Comparison of ENCODE assay signal across 9 mouse cellular contexts in the genomic region with DNA sequence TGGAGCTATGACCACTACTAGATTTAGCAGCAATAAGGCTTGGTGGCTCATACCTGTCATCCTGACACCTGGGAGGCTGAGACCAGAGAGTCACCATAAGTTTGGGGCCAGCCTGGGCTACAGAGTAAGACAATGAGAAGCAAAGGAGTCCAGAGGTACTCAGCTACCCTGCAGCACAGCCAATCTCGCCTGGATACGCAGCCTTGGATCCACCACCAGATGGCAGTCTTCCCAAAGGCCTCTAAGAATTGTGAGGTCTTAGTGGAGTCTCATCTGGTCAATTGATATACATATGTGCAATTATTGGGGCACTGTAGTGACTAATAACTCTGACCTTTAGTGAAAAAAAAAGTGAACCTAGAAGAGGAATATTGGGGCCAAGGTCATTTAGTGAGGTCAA. TPM values are rescaled to one million over a fixed set of nuclear protein-coding genes. Genes with fewer than 3 reads are reported as not detected.
DNase-seq lines count a peak whose midpoint lies in the region; ATAC-seq and TF ChIP-seq lines count a peak whose summit lies in the region.
"Had no signal": no experiment of that assay in that cellular context is flagged by ENCODE, and none has a peak within 500 bp of the region (broad histone marks: within the 10 kb centered on the region; RNA-seq: fewer than 3 reads in every experiment).

No protein-coding gene starts in this region.

- H3K27me3 ChIP-seq in testis, adult 2 months (ENCODE audit: control insufficient read depth, insufficient read depth, low read length): no peaks in the 10 kb centered on the region
- H3K27me3 ChIP-seq in hindbrain, embryonic 13.5 days: no peaks in the 10 kb centered on the region
- H3K27me3 ChIP-seq in limb, embryonic 11.5 days (ENCODE audit: control insufficient read depth, insufficient read depth, low read length): no peaks in the 10 kb centered on the region
- no peaks in the 10 kb centered on the region for H3K27me3 ChIP-seq in myocyte (ENCODE audit: control insufficient read depth, insufficient read depth, insufficient read length)
- H3K27me3 ChIP-seq: stomach, embryonic 15.5 days had no signal

- TF ChIP-seq POLR2A in testis, adult 2 months (IDR thresholded peaks at IDR 0.05; ENCODE audit: control insufficient read depth, low read depth, low read length): no peak
- no peak for TF ChIP-seq POLR2A in brain, embryonic 14.5 days (IDR thresholded peaks at IDR 0.05; ENCODE audit: borderline replicate concordance, extremely low read depth, insufficient read depth, insufficient read length, poor library complexity, severe bottlenecking)
- TF ChIP-seq POLR2A in myocyte (IDR thresholded peaks at IDR 0.05; ENCODE audit: insufficient read length, low read depth): no peak

- H3K4me1 ChIP-seq in testis, adult 2 months (ENCODE audit: control insufficient read depth, insufficient read depth, low read length): no peaks in the 10 kb centered on the region
- peaks cover 4% of the 10 kb centered on the region; the same call in 1 of the 2 replicates for H3K4me1 ChIP-seq in hindbrain, embryonic 13.5 days (replicated peaks)
- H3K4me1 ChIP-seq in limb, embryonic 11.5 days (ENCODE audit: control insufficient read depth, insufficient read depth, low read length): no peaks in the 10 kb centered on the region

- WGBS in hindbrain, embryonic 13.5 days: 13% methylated on average over 2 of the region's 2 CpGs
- WGBS in limb, embryonic 11.5 days: 19% methylated on average over 2 of the region's 2 CpGs

- H3K79me2 ChIP-seq in myocyte (ENCODE audit: control insufficient read depth, insufficient read depth): no peaks in the 10 kb centered on the region

- H3K9me3 ChIP-seq in hindbrain, embryonic 13.5 days: no peaks in the 10 kb centered on the region
- no peaks in the 10 kb centered on the region for H3K9me3 ChIP-seq in limb, embryonic 11.5 days (ENCODE audit: control insufficient read depth, low read length)
- H3K9me3 ChIP-seq: stomach, embryonic 15.5 days had no signal

- no peak overlapping the region for H3K9ac ChIP-seq in hindbrain, embryonic 13.5 days
- no peak overlapping the region for H3K9ac ChIP-seq in limb, embryonic 11.5 days (ENCODE audit: low read length)
- H3K9ac ChIP-seq: stomach, embryonic 15.5 days had no signal

- H3K4me2 ChIP-seq in hindbrain, embryonic 13.5 days: no peak overlapping the region
- H3K4me2 ChIP-seq in limb, embryonic 11.5 days (ENCODE audit: low read depth, severe bottlenecking): no peak overlapping the region
- peak overlapping the region; percentile 74 for H3K4me2 ChIP-seq in myocyte (ENCODE audit: low read depth)
- H3K4me2 ChIP-seq: stomach, embryonic 15.5 days had no signal

- DNase-seq in testis, postnatal 14 days (ENCODE audit: low spot score): no peak
- peak; percentile 83 for DNase-seq in brain, embryonic 14.5 days (ENCODE audit: low read depth)
- peak; percentile 39 for DNase-seq in fibroblast of lung, adult 2 months (ENCODE audit: low read depth)
- peak; percentile 78 for DNase-seq in limb, embryonic 11.5 days (ENCODE audit: low spot score)
- DNase-seq in thymus, postnatal 4 days: peak; percentile 72

- H3K36me3 ChIP-seq in testis, adult 2 months (ENCODE audit: control insufficient read depth, insufficient read depth, low read length): no peaks in the 10 kb centered on the region
- no peaks in the 10 kb centered on the region for H3K36me3 ChIP-seq in hindbrain, embryonic 13.5 days
- no peaks in the 10 kb centered on the region; the same call in none of the 2 replicates for H3K36me3 ChIP-seq in limb, embryonic 11.5 days (ENCODE audit: control insufficient read depth, insufficient read depth, low read length)
- H3K36me3 ChIP-seq in myocyte (ENCODE audit: control insufficient read depth, insufficient read depth): no peaks in the 10 kb centered on the region

- H3K27ac ChIP-seq in testis, adult 2 months (ENCODE audit: control insufficient read depth, insufficient read depth, low read depth, low read length): no peak overlapping the region
- no peak overlapping the region for H3K27ac ChIP-seq in hindbrain, embryonic 13.5 days
- no peak overlapping the region for H3K27ac ChIP-seq in limb, embryonic 11.5 days (replicated peaks; ENCODE audit: low read depth, low read length)

- no peak overlapping the region for H3K4me3 ChIP-seq in testis, adult 2 months (ENCODE audit: control insufficient read depth, low read depth, low read length)
- H3K4me3 ChIP-seq in hindbrain, embryonic 13.5 days: no peak overlapping the region
- H3K4me3 ChIP-seq in limb, embryonic 11.5 days (ENCODE audit: low read depth, low read length): no peak overlapping the region
- no peak overlapping the region for H3K4me3 ChIP-seq in myocyte
- H3K4me3 ChIP-seq: stomach, embryonic 15.5 days had no signal

- peak; percentile 59 for ATAC-seq in hindbrain, embryonic 13.5 days (ENCODE audit: low FRiP score)
- ATAC-seq in limb, embryonic 11.5 days (ENCODE audit: insufficient number of reproducible peaks, low FRiP score, low TSS enrichment, low read depth): peak; percentile 16; the same call in 1 of the 2 replicates

- no peak overlapping the region for H3ac ChIP-seq in myocyte (ENCODE audit: control insufficient read depth, insufficient read length)

- peak; percentile 58; the same call in 1 of the 2 replicates for TF ChIP-seq CTCF in testis, adult 2 months (IDR thresholded peaks at IDR 0.05; ENCODE audit: control insufficient read depth, insufficient read depth, insufficient replicate concordance, low read depth, low read length)
- peak; percentile 86 for TF ChIP-seq CTCF in brain, embryonic 14.5 days (IDR thresholded peaks at IDR 0.05; ENCODE audit: borderline replicate concordance, extremely low read depth, insufficient read depth, insufficient read length)

TF ChIP-seq in myocyte, 11 proteins besides CTCF, POLR2A, EP300 and RAD21:
- no peak for TF ChIP-seq REST (IDR thresholded peaks at IDR 0.05; ENCODE audit: insufficient read depth, insufficient read length)
- no peak for TF ChIP-seq SRF (IDR thresholded peaks at IDR 0.05; ENCODE audit: control insufficient read depth, insufficient read length, low read depth)
- TF ChIP-seq CEBPB (IDR thresholded peaks at IDR 0.05; ENCODE audit: insufficient read depth, poor library complexity, severe bottlenecking): no peak
- TF ChIP-seq MAX (IDR thresholded peaks at IDR 0.05; ENCODE audit: low read depth): no peak
- no peak for TF ChIP-seq USF1 (IDR thresholded peaks at IDR 0.05; ENCODE audit: low read depth)
- no peak for TF ChIP-seq MYOD1 (IDR thresholded peaks at IDR 0.05; ENCODE audit: control insufficient read depth in 1 of 3, insufficient read length in 2 of 3, low read depth in 2 of 3)
- no peak for TF ChIP-seq TCF12 (IDR thresholded peaks at IDR 0.05; ENCODE audit: insufficient read depth, poor library complexity, severe bottlenecking)
- no peak for TF ChIP-seq TCF3 (IDR thresholded peaks at IDR 0.05; ENCODE audit: insufficient read length, low read depth)
- no peak for TF ChIP-seq E2F4 (IDR thresholded peaks at IDR 0.05; ENCODE audit: insufficient read depth)
- TF ChIP-seq POLR2AphosphoS2 (IDR thresholded peaks at IDR 0.05; ENCODE audit: insufficient read length, low read depth): no peak
- no peak for TF ChIP-seq MYOG (IDR thresholded peaks at IDR 0.05; ENCODE audit: control insufficient read depth in 1 of 3, insufficient read depth in 1 of 3, insufficient read length in 2 of 3, low read depth in 2 of 3)
TF ChIP-seq in myocyte: peak in this region for 0.

RNA-seq across cellular contexts. Expression of a gene that starts 58.9 kb away (rescaled TPM):
- 16.1 and 22.8 TPM in 2 replicates for polyA plus RNA-seq in testis, adult 2 months (2012; rRNA removed)
- 0.55 and 0.85 TPM in 2 replicates for polyA plus RNA-seq in brain, embryonic 14.5 days (2012; rRNA removed)
- 1.1 and 1.8 TPM in 2 replicates for polyA plus RNA-seq in hindbrain, embryonic 13.5 days (2015; fragmentation: Nextera tagmentation; extraction: Ambion mirVana)
- 0.61 and 0.71 TPM in 2 replicates for polyA plus RNA-seq in limb, embryonic 11.5 days (2014; fragmentation: Nextera tagmentation; extraction: Ambion mirVana)
- 1.2 TPM for polyA plus RNA-seq in myocyte (2012; fragmentation: generic; extraction: Trizol)
